Mouse (Mus musculus) T-cell, adult 2 months (primary cell): ENCODE results near the gene Trove2.
"Not testable (repeated sequence)": the region's sequence is repeated elsewhere in the genome, so short reads cannot be mapped to it uniquely, and the experiment has no call there.

Source experiments
- DNase-seq: peaks from one replicate; pipeline ENCODE4 v3.0.0; 2022; ENCODE audit warnings: low spot score

Trove2 gene

DNA sequence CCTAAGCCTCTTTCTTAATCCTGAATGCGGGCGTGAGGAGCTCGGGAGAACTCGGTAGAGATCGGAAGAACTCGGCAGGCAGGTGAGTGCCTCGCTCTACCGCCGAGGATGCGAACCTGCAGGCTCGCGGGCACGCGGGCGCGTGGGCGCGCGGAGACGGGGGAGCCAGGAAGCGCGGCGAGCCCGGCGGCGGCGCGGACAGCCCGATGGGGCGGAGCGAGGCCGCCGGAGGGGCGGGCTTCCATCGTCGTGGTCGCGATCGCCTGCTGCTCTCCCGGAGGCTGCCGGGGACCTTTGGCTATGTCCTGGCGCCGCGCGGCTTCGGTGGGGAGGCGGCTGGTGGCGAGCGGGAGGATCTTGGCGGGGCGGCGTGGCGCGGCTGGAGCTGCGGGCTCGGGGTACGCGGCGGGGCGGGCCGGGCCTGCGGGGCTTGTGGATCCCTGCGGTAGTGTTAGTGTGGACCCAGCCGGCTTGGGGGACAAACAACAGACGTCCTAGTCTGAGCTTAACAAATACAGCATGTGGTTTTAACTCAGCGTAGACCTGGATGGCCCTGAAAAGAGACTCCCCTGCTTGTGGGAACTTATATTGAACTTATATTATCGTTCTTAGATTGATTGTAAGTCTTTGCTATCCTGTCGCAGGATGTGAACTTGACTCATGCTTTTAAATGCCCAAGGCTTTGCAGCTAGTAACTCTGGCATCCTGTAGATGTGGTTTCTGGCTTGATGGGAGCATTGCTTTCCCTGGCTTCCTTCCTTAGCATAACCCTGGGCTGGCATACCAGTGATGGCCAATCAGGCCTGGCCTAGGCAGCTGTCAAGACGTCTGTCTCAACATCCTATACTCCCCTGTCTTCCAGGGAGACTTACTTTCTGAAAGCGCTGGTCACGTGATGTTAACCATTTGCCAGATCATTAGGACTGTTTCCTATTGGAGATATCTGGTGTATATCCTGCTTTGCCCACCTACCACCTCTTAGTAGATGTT is 37.2 kb downstream of the Trove2 start:
- DNase-seq, result peak; percentile 91

DNA sequence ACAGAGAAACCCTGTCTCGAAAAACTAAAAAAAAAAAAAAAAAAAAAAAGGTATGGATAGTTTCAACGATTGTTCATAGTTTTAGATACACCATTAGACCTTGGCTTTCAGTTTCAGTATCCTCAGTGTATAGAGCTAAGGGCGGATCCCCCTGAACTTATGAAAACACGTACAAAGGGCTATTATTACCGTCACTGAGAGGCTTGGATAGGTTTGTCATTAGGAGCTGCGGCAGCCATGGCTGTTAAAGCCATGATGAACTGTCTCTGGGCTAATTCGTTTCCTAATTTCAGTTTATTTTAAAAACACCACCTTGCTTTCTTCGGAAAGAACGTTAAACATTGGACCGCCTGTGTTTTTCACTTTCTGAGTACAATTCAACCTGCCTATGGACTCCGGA is 38.1 kb downstream of the Trove2 start:
- peak; percentile 24 for DNase-seq

DNA sequence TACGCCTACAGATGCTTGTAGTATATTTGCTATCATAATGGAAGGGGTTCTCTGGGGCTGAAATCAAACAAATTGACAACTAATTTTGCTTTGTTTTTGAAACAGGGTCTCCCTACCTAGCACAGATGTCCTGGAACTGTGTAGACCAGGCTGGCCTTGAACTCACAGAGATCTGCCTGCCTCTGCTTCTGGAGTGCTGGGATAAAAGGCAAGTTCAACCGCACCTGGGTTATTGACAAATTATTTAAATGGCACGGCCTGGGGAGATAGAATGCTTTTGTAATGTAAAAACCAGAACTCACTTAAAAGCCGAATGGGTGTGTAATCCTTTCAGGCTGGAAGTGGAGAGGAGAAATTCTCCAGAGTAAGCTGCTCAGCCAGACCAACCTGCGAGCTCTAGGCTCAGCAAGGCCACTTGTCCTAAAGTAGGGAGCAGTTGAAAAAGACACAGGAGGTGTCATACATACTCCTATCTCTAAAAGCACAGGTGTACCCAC is 42.9 kb downstream of the Trove2 start:
- DNase-seq, result no peak

DNA sequence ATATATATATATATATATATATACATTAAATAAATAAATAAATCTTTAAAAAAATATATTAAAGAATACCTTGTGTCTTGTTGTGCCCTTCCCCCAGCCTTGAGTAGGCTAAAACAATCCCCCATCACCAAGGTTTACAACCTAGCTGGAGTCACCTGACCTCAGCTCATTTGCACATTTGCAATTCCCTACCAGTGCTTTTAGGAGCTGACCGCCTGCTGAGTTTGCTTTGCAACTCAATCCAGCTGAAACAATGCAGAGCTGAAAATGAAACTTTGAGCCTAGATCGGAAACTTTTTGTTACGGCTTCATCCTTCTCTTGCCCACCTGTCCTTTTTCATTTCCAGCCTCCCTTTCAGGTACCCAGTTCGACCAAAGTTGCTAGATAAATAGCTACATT is 45.2 kb downstream of the Trove2 start:
- DNase-seq, result no peak

DNA sequence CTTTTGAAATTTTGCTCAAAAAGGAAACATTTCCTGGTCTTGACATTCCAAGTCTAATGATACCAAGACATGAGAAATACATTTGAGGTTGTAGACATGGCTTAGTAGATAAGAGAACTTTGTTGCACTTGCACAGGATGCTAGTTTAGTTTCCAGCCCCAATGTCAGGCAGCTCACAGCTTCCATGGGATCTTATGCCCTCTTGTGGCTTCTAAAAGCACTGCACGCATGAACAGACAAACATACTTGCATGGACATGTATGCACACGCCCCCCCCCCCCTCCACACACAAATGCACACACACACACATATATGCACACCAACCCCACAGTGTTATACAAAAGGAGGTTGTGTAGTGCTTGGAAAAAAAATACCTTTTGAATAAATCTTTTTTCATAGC is 46.0 kb downstream of the Trove2 start:
- peak; percentile 34 for DNase-seq

DNA sequence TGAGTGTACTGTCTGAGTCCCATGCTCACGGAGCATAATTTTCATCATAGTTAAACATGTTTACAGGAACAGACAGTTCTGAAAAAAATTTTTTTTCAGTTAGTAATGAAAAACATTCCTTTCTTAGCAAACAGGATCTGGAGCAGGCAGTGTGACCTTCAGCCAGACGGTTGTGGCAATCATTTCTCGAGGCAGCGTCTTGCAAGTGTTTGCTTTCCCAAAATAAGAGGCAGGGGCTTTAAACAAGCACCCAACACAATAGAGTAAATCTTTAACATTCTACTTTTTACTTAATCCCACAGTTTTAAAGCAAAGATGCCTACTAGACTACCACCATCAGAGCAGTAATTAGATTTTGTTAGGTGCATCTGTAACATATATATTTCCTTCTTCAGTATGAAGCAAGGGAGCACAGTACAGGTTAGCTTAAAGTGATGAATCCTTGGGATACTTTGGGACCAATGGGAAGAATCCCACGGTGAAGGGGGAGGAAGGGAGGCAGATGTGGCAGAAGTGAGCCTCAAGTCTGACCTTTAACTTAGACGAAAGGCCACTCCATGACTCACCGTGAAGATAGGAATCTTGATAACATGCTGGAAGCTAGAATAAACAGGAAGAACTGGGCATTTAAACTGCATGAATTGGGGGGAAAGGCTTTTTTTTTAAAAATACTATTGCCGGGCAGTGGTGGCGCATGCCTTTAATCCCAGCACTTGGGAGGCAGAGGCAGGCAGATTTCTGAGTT is 49.0 kb downstream of the Trove2 start:
- DNase-seq, result no peak

DNA sequence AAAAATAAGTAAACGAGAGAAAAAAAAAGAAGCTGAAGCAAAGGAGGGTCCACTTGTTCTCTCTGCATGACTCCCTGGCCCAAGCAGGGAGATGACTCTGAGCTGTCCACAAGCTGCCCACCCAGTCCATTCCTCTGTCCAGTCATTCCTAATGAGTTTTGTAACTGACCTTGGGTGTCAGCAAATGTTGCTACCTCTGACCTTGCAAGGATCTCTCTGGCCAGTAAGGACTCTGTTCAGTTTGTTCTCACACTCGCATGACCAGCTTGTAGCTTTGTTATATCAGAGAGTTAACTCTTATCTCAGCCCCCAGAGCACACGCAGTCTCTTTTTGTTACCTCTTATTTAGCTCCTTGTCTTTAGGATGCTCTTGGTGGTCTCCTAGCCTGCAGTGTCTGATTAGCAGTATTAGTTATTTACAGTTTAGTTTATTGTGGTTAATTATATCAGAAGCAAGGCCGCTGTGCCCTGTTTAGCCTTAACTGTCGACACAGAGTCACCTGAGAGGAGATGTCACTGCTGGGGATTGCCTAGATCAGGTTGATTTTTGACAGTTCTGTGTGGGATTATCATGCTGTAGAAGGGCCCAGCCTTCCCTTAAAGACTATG is 52.3 kb downstream of the Trove2 start:
- no peak for DNase-seq

DNA sequence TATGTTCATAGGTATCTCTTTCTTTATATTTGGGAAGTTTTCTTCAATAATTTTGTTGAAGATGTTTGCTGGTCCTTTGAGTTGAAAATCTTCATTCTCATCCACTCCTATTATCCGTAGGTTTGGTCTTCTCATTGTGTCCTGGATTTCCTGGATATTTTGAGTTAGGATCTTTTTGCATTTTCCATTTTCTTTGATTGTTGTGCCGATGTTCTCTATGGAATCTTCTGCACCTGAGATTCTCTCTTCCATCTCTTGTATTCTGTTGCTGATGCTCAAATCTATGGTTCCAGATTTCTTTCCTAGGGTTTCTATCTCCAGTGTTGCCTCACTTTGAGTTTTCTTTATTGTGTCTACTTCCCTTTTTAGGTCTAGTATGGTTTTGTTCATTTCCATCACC is 60.8 kb downstream of the Trove2 start, which contains the start of gene Glrx2:
TSS of gene Glrx2 (plus strand) at position 301 of the 400 bp plus-strand sequence.
- DNase-seq, result not testable (repeated sequence)

DNA sequence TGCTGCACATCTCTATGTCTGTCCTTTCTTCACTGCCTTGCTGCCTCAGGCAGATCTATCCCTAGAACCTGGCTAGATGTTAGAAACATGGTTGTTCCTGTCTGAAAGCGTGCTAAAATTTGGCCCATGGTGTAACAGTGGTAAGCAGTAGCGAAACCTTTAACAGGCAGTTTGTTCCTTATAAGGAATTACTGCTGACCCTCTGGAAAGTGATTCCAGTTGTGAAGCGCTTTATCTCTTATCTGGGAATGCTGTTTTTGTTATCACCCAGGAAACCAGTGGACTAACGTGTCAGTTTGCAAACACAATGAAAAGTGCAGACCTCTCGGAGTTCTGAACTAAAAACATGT is 66.3 kb downstream of the Trove2 start:
- no peak for DNase-seq

DNA sequence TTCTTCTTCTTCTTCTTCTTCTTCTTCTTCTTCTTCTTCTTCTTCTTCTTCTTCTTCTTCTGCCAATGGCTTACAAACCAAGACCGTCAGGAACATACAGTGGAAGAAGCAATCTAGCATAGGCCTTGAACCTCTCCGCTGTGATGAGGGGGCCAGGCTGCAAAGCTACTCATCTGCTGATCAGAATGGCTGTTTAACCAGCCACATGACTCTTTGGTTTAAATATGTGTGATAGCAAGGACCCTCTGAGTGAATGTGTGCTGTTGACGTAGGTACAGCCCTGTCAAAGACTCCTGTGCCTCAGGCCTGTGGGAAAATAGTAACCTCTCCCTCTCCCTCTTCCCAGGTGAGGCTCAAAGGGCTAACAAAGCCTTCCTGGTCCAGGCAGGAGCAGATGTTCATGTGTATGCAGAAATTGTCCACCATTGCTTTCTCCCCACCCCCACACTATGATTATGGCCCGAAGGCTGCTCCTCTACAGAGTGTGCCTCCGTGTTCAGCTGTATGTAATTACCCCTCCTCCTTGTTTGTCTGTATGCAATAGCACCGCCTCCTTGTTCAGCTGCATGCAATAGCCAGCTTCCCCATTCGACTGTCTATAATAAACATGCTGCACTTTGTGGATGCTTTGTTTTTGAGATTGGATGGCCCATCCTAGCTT is 66.8 kb downstream of the Trove2 start:
- no peak for DNase-seq

DNA sequence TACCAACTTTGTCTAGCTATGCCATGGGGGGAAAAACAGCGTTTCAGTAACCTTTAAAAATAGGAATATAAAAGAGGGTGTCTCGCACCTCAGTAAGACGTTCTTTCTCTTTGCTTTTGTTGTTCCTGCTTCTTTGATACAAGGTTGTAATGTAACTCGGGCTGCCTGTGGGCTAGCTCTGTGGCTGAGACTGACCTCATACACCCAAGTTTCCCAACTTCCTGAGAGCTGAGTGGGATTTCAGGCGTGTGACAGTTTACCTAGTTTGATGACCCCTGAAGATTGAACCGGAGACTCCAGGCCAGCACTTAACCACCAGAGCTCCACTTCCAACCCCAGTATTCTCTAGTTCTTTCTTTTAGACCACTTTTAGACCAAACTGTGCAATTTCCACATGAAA is 68.5 kb downstream of the Trove2 start:
- no peak for DNase-seq

DNA sequence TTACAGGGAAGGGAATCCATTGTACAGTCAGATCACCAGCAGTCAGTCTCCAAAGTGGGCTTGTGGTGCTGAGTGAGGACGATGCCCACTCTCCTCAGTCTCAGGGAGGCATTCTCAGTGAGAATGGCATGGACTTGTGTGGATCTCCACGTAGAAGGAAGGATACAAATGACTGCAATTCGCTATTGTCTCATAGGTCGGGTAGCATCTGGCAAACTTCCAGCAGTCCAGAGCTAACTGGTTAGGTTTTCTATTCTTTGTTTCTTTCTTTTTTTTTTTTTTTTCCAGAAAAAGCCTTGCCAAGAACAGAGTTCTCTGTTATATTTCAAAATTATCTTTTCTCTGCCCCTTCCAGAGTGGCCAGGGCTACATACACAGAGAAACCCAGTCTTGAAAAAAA is 69.9 kb downstream of the Trove2 start:
- DNase-seq, result no peak

DNA sequence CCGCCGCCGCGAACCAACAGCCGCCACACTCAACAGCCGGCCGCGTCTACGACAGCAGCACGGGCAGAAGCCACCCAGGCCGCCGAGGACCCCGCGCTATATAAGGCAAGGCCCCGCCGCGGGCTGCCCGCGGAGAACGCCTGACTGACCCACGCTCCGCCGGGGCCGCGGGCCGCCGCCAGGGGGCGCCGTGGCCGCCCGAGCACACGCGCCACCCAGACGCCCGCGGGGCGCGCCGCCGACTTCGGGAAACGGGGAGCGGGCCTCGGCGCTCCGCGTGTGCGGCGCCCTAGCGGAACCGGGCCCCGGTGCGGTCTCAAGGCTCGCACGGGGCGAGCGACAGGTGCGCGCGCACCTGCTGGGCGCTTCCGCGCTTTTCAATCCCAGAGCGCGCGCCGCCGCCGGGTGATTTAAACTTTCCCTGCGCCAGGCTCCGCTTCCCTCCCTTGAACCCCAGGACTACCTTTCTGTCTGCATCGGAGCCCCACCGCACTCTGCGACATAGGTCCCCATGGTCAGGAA is 74.1 kb downstream of the Trove2 start, which contains the start of gene Cdc73:
TSS of gene Cdc73 (minus strand) at position 153 of the 522 bp plus-strand sequence.
- peak; percentile 93 for DNase-seq

DNA sequence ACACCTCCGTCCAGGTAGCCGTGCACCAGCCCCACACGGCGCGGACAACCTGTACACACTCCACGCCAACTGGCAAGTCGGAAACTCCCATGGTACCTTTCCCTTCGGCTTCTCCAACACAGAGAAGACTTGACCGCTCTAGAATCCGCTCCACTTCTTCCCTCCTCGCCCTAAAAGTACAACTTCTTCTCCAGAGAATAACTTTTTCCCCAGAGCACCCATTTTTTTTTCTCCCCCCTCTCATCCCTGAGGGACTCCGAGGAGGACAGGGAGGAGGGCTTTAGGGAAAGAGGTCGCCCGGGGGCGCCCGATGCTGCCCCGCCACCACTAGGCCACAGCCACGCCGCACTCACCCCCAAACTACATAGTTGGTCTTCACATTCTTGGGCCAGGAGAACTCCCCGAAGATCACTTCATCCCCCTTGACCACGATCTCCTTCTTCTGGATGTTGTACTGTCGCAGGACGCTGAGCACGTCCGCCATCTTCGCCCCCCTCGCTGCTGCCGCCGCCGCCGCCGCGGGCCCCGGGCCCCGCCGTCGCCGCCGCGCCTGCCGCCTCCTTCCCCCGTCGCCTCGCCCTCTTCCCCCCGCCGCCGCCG is 74.6 kb downstream of the Trove2 start:
- no peak for DNase-seq

DNA sequence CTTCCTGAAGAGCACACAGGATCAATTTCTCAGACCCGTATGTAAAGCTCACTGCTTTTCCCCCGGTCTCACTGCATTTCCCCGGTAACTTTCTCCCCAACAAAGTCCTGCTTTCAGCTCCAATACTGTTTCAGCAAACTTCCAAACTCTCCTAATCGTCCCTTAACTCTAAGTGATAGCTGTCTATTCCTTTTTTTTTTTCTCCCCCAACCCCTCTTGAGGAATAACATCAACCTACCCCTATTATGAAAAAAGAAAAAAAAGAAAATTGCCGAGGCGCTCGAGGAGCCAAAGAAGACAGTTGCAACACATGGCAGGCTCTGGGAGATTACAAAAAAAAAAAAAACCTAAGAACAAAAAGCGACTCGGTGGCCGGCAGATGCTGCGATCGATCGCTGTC is 75.1 kb downstream of the Trove2 start:
- no peak for DNase-seq
